Mouse (Mus musculus) granulocyte monocyte progenitor cell, adult 5-6 weeks (primary cell): ENCODE results near the gene Mamdc2. TPM values are rescaled to one million over a fixed set of nuclear protein-coding genes. Genes with fewer than 3 reads are reported as not detected.

ENCODE experiments used
- ATAC-seq: replicated peaks from 2 replicates; pipeline ENCODE4 v1.8.0; 2016; ENCODE audit warnings: mild to moderate bottlenecking, moderate TSS enrichment, inconsistent platforms; ENCODE audit not compliant: poor library complexity, severe bottlenecking
- total RNA-seq, 2 experiments: library from RNA; stranded (forward) in 1 of 2; stranded (reverse) in 1 of 2; fragments of 200-712, 200-1000 nt in 1 of 2; fragments of >200 nt in 1 of 2; fragmentation: Nextera tagmentation in 1 of 2; gene quantifications; 2 replicates each; pipeline ENCODE4 v1.2.3; 2014 to 2017

Gene Mamdc2
- total RNA-seq, 2 experiments from 2014 or later, result not detected

DNA sequence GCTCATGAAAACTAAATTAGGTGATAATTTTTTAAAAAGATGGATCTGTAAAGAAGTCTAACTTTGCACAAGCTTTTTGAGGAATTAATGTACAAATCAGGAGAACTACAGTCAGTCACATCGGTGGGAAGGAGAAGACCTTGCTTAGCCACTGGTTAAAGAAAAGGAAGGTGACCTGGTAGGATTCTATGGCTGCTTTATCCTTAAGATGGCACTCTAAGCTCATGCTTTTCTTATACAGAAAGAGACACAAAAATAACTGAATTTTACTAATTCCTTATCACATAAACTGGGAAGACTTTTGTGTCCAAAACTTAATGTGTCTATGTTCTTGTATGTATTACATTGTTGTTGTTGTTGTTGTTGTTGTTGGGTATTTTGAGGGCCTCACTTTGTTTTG lies 149.3 kb downstream of the Mamdc2 start:
- ATAC-seq, result no peak

- ATAC-seq, result no peak
These were observed 151.1 kb downstream of the Mamdc2 start for GRCm38 (mm10) chr19:23297191-23297590.

GRCm38 (mm10) chr19:23289251-23289650 lies 159.0 kb downstream of the Mamdc2 start:
- ATAC-seq, result no peak

GRCm38 (mm10) chr19:23281911-23282660 lies 166.2 kb downstream of the Mamdc2 start:
- no peak for ATAC-seq

- ATAC-seq, result no peak
These were observed 174.1 kb downstream of the Mamdc2 start for GRCm38 (mm10) chr19:23274054-23274724.

DNA sequence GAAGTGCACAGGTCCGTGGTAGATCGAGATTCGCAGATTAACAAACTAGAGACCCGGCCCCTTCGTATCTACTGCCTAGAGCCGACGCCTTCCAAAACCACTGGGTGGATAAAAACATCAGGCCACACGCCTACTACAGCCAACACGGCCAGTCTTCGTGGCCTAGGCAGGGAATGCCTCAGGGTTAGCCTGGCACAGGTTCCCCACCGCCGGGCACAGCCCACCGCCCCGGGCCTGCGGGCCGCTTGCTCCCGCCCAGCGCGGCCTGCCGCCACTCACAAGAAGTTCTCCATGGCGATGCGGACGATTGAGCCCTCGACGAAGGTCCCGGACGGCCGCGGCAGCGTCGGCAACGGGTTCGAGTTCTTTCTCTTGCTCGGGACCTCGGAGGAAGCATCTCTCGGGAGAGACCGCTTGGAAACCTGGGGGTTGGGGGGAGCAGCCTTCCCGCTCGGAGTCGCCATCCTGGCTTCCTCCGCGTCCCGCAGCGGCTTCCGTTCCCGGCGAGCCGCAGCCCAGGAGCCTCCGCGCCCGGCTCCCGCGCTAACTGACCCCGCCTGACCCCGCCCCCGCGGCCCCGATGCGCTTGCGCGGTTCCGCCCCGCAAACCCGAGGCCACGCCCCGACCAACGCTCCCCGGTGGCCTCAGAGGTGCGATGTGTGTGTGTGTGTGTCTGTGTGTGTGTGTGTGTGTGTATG lies 174.7 kb downstream of the Mamdc2 start, which contains the start of gene Smc5:
Smc5 (minus strand) TSS at position 543 of the 699 bp plus-strand sequence.
- ATAC-seq, result peak; percentile 95

GRCm38 (mm10) chr19:23256771-23257170 lies 191.5 kb downstream of the Mamdc2 start:
- no peak for ATAC-seq

Other genes starting within 250 kb of the Mamdc2 start
- 35.4 and 70.5 TPM in 2 replicates for gene Smc5, start 174.5 kb downstream of the Mamdc2 start, total RNA-seq (2014; fragmentation: Nextera tagmentation)
- 43.9 and 61.3 TPM in 2 replicates for gene Smc5, start 174.5 kb downstream of the Mamdc2 start, total RNA-seq (2017)
- not detected in 2 replicates for gene 1700028P14Rik, start 204.4 kb upstream of the Mamdc2 start, total RNA-seq (2014; fragmentation: Nextera tagmentation)
- not detected in 2 replicates for gene 1700028P14Rik, start 204.4 kb upstream of the Mamdc2 start, total RNA-seq (2017)
- gene Ptar1, start 239.0 kb upstream of the Mamdc2 start, total RNA-seq (2014; fragmentation: Nextera tagmentation), result 7.0 and 12.3 TPM in 2 replicates
- gene Ptar1, start 239.0 kb upstream of the Mamdc2 start, total RNA-seq (2017), result 13.3 and 14.9 TPM in 2 replicates